Mouse (Mus musculus): ENCODE measurements around the gene Nradd. TPM values are rescaled to one million over a fixed set of nuclear protein-coding genes. Genes with fewer than 3 reads are reported as not detected.

Gene Nradd
- polyA plus RNA-seq, 1 experiment from 2014 or later, result 22.2 TPM

DNA sequence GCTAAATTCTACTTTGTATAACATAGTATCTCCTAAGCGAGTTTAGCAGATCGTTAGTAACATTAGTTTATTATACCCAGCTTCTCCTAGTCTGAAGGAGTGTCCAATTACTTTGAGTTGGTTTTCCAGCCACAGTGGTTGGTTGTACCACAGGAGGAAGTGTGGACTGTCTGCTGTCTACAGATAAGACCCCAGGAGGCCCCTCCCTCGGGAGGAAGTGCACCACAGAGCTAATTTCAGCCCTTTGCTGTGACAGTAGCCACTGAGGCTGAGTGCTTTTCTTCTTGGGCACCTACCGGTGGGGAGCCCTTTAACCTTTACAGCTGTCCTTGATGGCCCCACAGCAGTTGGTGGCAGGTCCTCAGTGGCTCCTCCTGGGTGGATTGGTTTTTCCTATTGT, 41.7 kb upstream of the Nradd start:
- Histone ChIP-seq H3K4me2 (ENCODE audit: low read length) (no peak overlapping the region), H3K27me3 (ENCODE audit: control insufficient read depth, insufficient read depth, low read length) (no peaks in the 10 kb centered on the region), H3K9ac (replicated peaks; ENCODE audit: low read length) (no peak overlapping the region), H3K27ac (replicated peaks; ENCODE audit: low read depth, low read length) (no peak overlapping the region), H3K36me3 (ENCODE audit: control insufficient read depth, insufficient read depth, low read length) (peaks cover 2% of the 10 kb centered on the region; the same call in 1 of the 2 replicates), H3K4me3 (replicated peaks; ENCODE audit: low read depth, low read length) (no peak overlapping the region), H3K9me3 (ENCODE audit: control insufficient read depth, low read length) (no peaks in the 10 kb centered on the region), H3K4me1 (ENCODE audit: control insufficient read depth, insufficient read depth, low read length) (peaks cover 14% of the 10 kb centered on the region; the same call in 1 of the 2 replicates)
- ATAC-seq (ENCODE audit: low FRiP score, low TSS enrichment) (no peak), DNase-seq (peak; percentile 24)
- WGBS, result 35% methylated on average over 4 of the region's 4 CpGs

DNA sequence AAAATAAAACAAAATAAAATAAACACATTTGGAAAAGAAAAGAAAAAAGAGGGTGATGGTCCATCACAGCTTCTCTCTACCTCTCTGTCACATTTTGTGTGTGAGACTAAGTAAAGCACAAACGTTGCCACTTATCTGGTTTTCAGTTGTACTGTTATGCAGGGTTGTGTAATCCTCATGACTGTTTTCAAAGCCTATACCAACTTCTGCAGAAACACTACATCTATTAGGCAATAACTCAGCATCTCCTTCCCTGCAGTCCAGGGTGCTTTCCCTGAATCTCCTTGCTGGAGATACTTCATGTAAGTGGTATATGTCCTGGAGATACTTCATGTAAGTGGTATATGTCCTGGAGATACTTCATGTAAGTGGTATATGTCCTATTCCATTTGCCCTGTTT, 38.6 kb upstream of the Nradd start:
- WGBS, result 85% methylated on average over 1 of the region's 1 CpGs
- no peak overlapping the region for H3K4me3 ChIP-seq (replicated peaks; ENCODE audit: low read depth, low read length)
- H3K4me1 ChIP-seq (ENCODE audit: control insufficient read depth, insufficient read depth, low read length), result peaks cover 16% of the 10 kb centered on the region; the same call in 1 of the 2 replicates
- no peak overlapping the region for H3K27ac ChIP-seq (replicated peaks; ENCODE audit: low read depth, low read length)
- no peaks in the 10 kb centered on the region for H3K27me3 ChIP-seq (ENCODE audit: control insufficient read depth, insufficient read depth, low read length)
- no peak for DNase-seq
- no peak overlapping the region for H3K4me2 ChIP-seq (ENCODE audit: low read length)
- no peak for ATAC-seq (ENCODE audit: low FRiP score, low TSS enrichment)
- no peaks in the 10 kb centered on the region for H3K9me3 ChIP-seq (ENCODE audit: control insufficient read depth, low read length)
- no peaks in the 10 kb centered on the region for H3K36me3 ChIP-seq (ENCODE audit: control insufficient read depth, insufficient read depth, low read length)
- H3K9ac ChIP-seq (replicated peaks; ENCODE audit: low read length), result no peak overlapping the region

DNA sequence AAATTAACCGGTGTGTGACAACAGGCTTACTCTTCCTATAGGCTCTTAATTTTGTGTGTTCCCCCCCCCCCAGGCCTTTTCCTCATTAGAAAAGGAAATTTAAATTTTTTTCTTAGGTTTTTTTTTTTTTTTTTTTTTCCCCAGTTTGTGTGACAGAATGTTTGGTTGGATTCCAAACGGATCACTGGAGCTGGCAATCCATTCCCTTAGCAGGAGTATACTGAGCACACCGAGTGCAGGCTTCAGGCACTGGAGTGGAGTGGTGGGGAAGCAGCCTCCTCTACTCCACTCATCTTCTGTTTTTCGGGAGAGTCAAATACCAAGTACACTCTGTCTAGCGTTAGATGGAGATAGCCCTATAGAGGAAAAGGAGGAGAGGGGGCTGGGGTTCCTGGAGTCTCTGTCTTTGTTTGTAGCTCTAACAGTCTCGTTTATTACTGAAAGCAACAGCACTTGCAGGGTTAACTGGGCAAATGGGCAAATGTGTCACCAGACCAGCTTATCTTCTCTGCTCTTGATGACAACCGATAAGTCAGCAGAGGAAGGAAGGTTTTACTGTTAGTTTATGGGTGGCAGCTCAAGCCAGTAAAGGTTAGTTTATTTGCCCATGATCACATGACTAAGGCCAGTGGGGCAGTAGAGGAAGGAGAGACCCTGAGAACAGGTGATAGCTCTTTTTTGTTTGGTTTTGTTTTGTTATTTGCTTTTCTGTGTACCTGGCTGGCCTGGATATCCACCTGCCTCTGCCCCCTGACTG, 36.8 kb upstream of the Nradd start:
- Histone ChIP-seq H3K36me3 (ENCODE audit: control insufficient read depth, insufficient read depth, low read length) (no peaks in the 10 kb centered on the region), H3K4me1 (ENCODE audit: control insufficient read depth, insufficient read depth, low read length) (peaks cover 18% of the 10 kb centered on the region; the same call in 1 of the 2 replicates), H3K27me3 (ENCODE audit: control insufficient read depth, insufficient read depth, low read length) (no peaks in the 10 kb centered on the region), H3K4me2 (ENCODE audit: low read length) (no peak overlapping the region), H3K4me3 (replicated peaks; ENCODE audit: low read depth, low read length) (no peak overlapping the region), H3K9me3 (ENCODE audit: control insufficient read depth, low read length) (no peaks in the 10 kb centered on the region), H3K9ac (replicated peaks; ENCODE audit: low read length) (no peak overlapping the region), H3K27ac (replicated peaks; ENCODE audit: low read depth, low read length) (no peak overlapping the region)
- DNase-seq, result no peak
- WGBS, result 88% methylated on average over 7 of the region's 7 CpGs
- ATAC-seq (ENCODE audit: low FRiP score, low TSS enrichment), result no peak

DNA sequence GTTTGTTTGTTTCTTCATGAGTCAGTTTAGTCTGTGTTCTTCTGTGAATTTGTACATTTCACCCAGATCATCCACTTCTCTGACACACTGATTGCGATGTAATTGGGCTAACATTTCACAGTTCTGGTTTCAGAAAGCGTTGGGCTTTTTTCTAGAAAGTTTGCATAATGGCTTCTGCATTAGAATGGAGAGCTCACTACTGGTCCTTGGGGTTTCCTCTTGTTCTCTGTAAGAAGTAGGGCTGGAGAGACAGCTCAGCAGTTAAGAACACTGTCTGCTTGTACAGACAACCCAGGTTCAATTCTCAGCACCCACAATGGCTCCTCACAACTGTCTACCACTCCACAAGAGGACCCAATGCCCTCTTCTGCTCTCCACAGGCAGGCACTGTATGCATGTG, 36.0 kb upstream of the Nradd start:
- H3K4me1 ChIP-seq (ENCODE audit: control insufficient read depth, insufficient read depth, low read length), result peaks cover 19% of the 10 kb centered on the region
- no peaks in the 10 kb centered on the region for H3K9me3 ChIP-seq (ENCODE audit: control insufficient read depth, low read length)
- H3K36me3 ChIP-seq (ENCODE audit: control insufficient read depth, insufficient read depth, low read length), result no peaks in the 10 kb centered on the region
- no peak overlapping the region for H3K9ac ChIP-seq (replicated peaks; ENCODE audit: low read length)
- ATAC-seq (ENCODE audit: low FRiP score, low TSS enrichment) (no peak), DNase-seq (no peak)
- no peak overlapping the region for H3K4me2 ChIP-seq (ENCODE audit: low read length)
- no peak overlapping the region for H3K27ac ChIP-seq (replicated peaks; ENCODE audit: low read depth, low read length)
- no peaks in the 10 kb centered on the region for H3K27me3 ChIP-seq (ENCODE audit: control insufficient read depth, insufficient read depth, low read length)
- 88% methylated on average over 2 of the region's 2 CpGs for WGBS
- H3K4me3 ChIP-seq (replicated peaks; ENCODE audit: low read depth, low read length), result no peak overlapping the region

DNA sequence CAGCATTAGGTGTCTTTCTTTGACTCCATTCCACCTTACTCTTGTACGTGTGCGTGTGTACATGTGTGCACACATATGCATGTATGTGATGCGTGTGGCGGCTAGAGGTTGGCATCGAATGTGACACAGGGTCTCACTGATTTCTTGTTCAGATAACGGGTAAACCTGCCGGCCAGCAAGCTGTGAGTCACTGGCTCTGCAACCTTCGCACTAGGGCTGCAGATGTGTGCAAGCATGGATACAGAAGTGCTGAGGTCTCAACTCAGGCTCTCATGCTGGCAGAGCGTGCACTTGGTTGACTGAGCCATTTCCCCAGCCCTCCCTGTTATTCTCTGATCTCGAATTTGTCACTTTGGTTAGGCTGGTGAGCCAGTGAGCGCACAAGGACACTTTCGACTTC, 35.3 kb upstream of the Nradd start:
- H3K9me3 ChIP-seq (ENCODE audit: control insufficient read depth, low read length), result no peaks in the 10 kb centered on the region
- ATAC-seq (ENCODE audit: low FRiP score, low TSS enrichment) (no peak), DNase-seq (no peak)
- no peak overlapping the region for H3K4me3 ChIP-seq (replicated peaks; ENCODE audit: low read depth, low read length)
- H3K9ac ChIP-seq (replicated peaks; ENCODE audit: low read length), result no peak overlapping the region
- H3K27ac ChIP-seq (replicated peaks; ENCODE audit: low read depth, low read length), result no peak overlapping the region
- H3K4me2 ChIP-seq (ENCODE audit: low read length), result no peak overlapping the region
- H3K4me1 ChIP-seq (ENCODE audit: control insufficient read depth, insufficient read depth, low read length), result peaks cover 17% of the 10 kb centered on the region
- no peaks in the 10 kb centered on the region for H3K36me3 ChIP-seq (ENCODE audit: control insufficient read depth, insufficient read depth, low read length)
- WGBS, result 97% methylated on average over 12 of the region's 12 CpGs
- H3K27me3 ChIP-seq (ENCODE audit: control insufficient read depth, insufficient read depth, low read length), result no peaks in the 10 kb centered on the region

DNA sequence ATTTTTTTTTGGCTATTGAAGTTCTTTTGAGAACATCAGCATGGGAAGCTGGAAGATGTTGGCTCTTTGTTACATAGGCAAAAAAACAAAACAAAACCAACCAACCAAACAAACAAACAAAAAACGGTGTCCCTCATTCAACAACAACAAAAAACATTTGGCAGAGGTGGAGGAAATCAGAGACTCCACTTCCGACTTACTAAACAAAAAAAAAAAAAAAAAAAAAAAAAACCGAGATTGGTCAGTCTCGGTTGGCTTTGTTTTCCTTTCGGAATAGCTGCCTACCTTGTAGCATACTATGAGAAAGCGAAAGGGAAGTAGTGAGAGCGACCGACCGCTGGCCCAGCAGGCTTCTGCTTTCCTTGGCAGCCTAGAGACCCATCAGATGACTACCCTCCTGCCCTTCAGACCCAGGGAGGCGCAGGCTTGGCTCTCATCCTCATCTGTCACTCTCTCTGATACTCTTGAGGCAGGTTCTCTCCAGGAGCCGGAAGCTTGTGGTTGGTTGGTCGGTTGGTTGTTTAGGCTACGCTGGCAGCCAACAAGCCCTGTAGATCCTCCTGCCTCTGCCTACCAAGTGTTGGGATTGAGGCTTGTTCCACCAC, 33.3 kb upstream of the Nradd start:
- H3K4me2 ChIP-seq (ENCODE audit: low read length), result peak overlapping the region; percentile 69
- H3K4me1 ChIP-seq (ENCODE audit: control insufficient read depth, insufficient read depth, low read length), result peaks cover 29% of the 10 kb centered on the region
- 84% methylated on average over 13 of the region's 13 CpGs for WGBS
- ATAC-seq (ENCODE audit: low FRiP score, low TSS enrichment) (no peak), DNase-seq (no peak)
- H3K9ac ChIP-seq (replicated peaks; ENCODE audit: low read length), result 0 out of 2 replicates have a peak overlapping the region, but pooled peaks have one; percentile 71
- no peaks in the 10 kb centered on the region for H3K9me3 ChIP-seq (ENCODE audit: control insufficient read depth, low read length)
- no peaks in the 10 kb centered on the region for H3K36me3 ChIP-seq (ENCODE audit: control insufficient read depth, insufficient read depth, low read length)
- peak overlapping the region; percentile 58 for H3K4me3 ChIP-seq (replicated peaks; ENCODE audit: low read depth, low read length)
- peaks cover 8% of the 10 kb centered on the region; the same call in 1 of the 2 replicates for H3K27me3 ChIP-seq (ENCODE audit: control insufficient read depth, insufficient read depth, low read length)
- H3K27ac ChIP-seq (replicated peaks; ENCODE audit: low read depth, low read length), result no peak overlapping the region

DNA sequence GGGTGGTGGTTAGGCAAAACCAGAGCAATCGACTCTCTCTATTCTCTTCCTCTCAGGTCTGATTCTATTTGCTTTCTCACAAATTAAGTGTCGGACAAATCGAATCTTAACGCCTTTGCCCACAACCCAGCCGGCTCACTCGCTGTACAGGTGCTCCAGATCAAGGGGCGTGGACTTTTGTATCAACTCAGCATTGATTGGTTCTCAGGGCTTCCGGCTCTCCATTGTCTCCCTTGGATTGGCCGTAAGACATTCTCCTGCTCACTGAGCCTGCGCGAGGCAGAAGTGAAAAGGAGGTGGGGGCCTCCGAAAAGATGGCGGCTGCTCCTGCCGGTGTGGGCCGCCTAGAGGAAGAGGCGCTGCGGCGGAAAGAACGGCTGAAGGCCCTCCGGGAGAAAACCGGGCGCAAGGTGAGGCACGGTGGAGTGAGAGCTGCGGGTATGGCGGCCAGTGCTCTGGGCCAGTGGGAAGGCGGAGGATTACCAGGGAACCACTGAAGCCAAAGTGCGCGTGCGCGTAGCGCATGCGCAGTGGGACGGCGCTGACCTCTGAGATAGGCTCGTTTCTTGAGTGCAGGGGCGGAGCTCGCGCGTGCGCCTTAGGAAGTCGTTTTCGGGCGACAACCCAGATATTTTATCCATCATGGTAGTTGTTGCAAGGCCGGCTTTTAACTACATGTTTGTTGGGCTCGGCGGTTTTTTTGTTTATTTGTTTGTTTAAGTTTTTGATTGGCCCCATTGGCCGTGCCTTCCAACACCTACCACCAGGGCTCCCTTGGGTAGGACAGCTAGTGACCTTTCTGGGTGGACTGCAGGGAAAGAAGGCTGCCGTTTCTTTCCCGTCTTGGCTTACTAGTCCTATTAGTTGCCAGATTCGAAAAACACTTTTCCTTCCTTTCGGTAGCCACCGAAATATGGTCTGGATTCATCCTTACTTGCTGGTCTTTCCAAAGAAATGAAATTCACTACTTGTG, 32.3 kb upstream of the Nradd start, which contains the start of gene Ccdc12:
TSS of gene Ccdc12 (plus strand) at position 255 of the 973 bp plus-strand sequence.
- 0% methylated on average over 52 of the region's 52 CpGs for WGBS
- Histone ChIP-seq H3K27ac (replicated peaks; ENCODE audit: low read depth, low read length) (peak within 1 kb of the TSS; percentile 89), H3K36me3 (ENCODE audit: control insufficient read depth, insufficient read depth, low read length) (no peaks in the 10 kb centered on the region), H3K4me3 (replicated peaks; ENCODE audit: low read depth, low read length) (peak within 1 kb of the TSS; percentile 58), H3K27me3 (ENCODE audit: control insufficient read depth, insufficient read depth, low read length) (peaks cover 12% of the 10 kb centered on the region; the same call in 1 of the 2 replicates), H3K9me3 (ENCODE audit: control insufficient read depth, low read length) (no peaks in the 10 kb centered on the region), H3K9ac (replicated peaks; ENCODE audit: low read length) (peak within 1 kb of the TSS; percentile 71), H3K4me2 (ENCODE audit: low read length) (peak within 1 kb of the TSS; percentile 69), H3K4me1 (ENCODE audit: control insufficient read depth, insufficient read depth, low read length) (peaks cover 29% of the 10 kb centered on the region)
- peak; percentile 98 for DNase-seq
- ATAC-seq (ENCODE audit: low FRiP score, low TSS enrichment), result peak; percentile 96

DNA sequence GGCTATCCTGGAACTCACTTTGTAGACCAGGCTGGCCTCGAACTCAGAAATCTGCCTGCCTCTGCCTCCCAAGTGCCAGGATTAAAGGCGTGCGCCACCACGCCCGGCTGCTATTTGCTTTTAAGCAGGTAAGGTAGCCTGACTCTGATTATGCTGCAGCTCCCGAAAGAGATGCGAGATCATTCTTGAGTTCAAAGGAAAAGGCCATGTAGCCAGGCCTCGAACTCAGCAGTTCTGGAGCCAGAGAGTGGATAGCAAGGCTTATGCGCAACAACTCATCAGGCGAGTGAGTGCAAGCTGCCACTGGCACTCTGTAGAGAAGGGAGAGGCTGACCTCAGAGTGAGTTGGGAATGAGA, 31.4 kb upstream of the Nradd start:
- DNase-seq, result no peak
- peak overlapping the region; percentile 69 for H3K4me2 ChIP-seq (ENCODE audit: low read length)
- H3K9me3 ChIP-seq (ENCODE audit: control insufficient read depth, low read length), result no peaks in the 10 kb centered on the region
- no peaks in the 10 kb centered on the region for H3K36me3 ChIP-seq (ENCODE audit: control insufficient read depth, insufficient read depth, low read length)
- H3K9ac ChIP-seq (replicated peaks; ENCODE audit: low read length), result peak overlapping the region; percentile 40
- no peak for ATAC-seq (ENCODE audit: low FRiP score, low TSS enrichment)
- peak overlapping the region; percentile 89 for H3K27ac ChIP-seq (replicated peaks; ENCODE audit: low read depth, low read length)
- H3K4me1 ChIP-seq (ENCODE audit: control insufficient read depth, insufficient read depth, low read length), result peaks cover 30% of the 10 kb centered on the region
- WGBS, result 83% methylated on average over 10 of the region's 10 CpGs
- H3K4me3 ChIP-seq (replicated peaks; ENCODE audit: low read depth, low read length), result peak overlapping the region; percentile 58
- H3K27me3 ChIP-seq (ENCODE audit: control insufficient read depth, insufficient read depth, low read length), result peaks cover 12% of the 10 kb centered on the region; the same call in 1 of the 2 replicates
